Mouse (Mus musculus): ENCODE data around the gene Myh7. TPM values are rescaled to one million over a fixed set of nuclear protein-coding genes. Genes with fewer than 3 reads are reported as not detected.
"Not testable (repeated sequence)": the region's sequence is repeated elsewhere in the genome, so short reads cannot be mapped to it uniquely, and the experiment has no call there.

Myh7 gene
- total RNA-seq, 1 experiment, result 3.3 TPM

GRCm38 (mm10) chr14:54951587-54951986 lies 42.8 kb downstream of the Myh7 start:
- Histone ChIP-seq H3K4me1 (ENCODE audit: control insufficient read depth in 2 of 2, insufficient read depth in 2 of 2, low read length in 2 of 2, poor library complexity in 1 of 2) (peaks cover 0 to 3% of the 10 kb centered on the region in 2 experiments; a peak in 1 of 4 replicates), H3K9ac (ENCODE audit: insufficient read depth, low read depth, low read length, poor library complexity, severe bottlenecking) (no peak overlapping the region), H3K36me3 (ENCODE audit: control insufficient read depth, insufficient read depth, low read length, poor library complexity, severe bottlenecking) (no peaks in the 10 kb centered on the region), H3K9me3 (ENCODE audit: control insufficient read depth, insufficient read depth, low read depth, low read length) (no peaks in the 10 kb centered on the region), H3K27ac (ENCODE audit: insufficient read depth, low read depth, low read length, poor library complexity, severe bottlenecking) (no peak overlapping the region), H3K4me3 (ENCODE audit: insufficient read depth in 1 of 2, low read depth in 1 of 2, low read length in 2 of 2, poor library complexity in 1 of 2, severe bottlenecking in 1 of 2) (no peak overlapping the region)
- in situ Hi-C loops (cut with MboI; ENCODE audit: low sequenced_read_pairs in 2 of 2, unreplicated experiment in 2 of 2), result no loop called here
- DNase-seq (ENCODE audit: low read depth, low spot score), result no peak
- TF ChIP-seq ZNF384 (IDR thresholded peaks at IDR 0.05; ENCODE audit: low read depth, low read length) (no peak), ZC3H11A (IDR thresholded peaks at IDR 0.05; ENCODE audit: borderline replicate concordance, low read depth, low read length) (no peak), HCFC1 (IDR thresholded peaks at IDR 0.05; ENCODE audit: borderline replicate concordance, insufficient read depth, low read length) (no peak), MAFK (IDR thresholded peaks at IDR 0.05; ENCODE audit: insufficient read depth, low read depth, low read length) (no peak), CHD2 (IDR thresholded peaks at IDR 0.05; ENCODE audit: low read depth, low read length) (no peak)

DNA sequence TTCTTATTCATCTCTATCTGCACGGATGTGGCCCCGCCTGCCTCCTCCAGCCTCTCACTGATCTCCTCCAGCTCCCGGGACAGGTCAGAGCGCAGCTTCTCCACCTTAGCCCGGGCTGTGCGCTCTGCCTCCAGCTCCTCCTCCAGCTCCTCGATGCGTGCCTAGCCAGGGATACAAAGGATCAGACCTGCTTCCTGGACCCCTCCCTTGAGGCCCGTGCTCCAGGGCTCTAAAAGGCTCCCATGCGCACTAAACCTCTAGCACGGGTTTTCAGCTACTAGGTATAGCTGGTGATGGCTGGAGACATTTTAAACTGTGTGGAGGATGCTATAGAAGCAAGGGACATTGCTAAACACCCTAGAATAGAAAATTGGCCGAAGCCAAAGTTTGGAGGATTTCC lies 43.9 kb downstream of the Myh7 start:
- H3K27ac ChIP-seq (ENCODE audit: insufficient read depth, low read depth, low read length, poor library complexity, severe bottlenecking), result no peak overlapping the region
- in situ Hi-C loops (cut with MboI; ENCODE audit: low sequenced_read_pairs in 2 of 2, unreplicated experiment in 2 of 2), result no loop called here
- no peak for TF ChIP-seq CHD2 (IDR thresholded peaks at IDR 0.05; ENCODE audit: low read depth, low read length)
- TF ChIP-seq MAFK (IDR thresholded peaks at IDR 0.05; ENCODE audit: insufficient read depth, low read depth, low read length), result no peak
- TF ChIP-seq ZNF384 (IDR thresholded peaks at IDR 0.05; ENCODE audit: low read depth, low read length), result no peak
- no peak for TF ChIP-seq HCFC1 (IDR thresholded peaks at IDR 0.05; ENCODE audit: borderline replicate concordance, insufficient read depth, low read length)
- TF ChIP-seq ZC3H11A (IDR thresholded peaks at IDR 0.05; ENCODE audit: borderline replicate concordance, low read depth, low read length), result no peak

DNA sequence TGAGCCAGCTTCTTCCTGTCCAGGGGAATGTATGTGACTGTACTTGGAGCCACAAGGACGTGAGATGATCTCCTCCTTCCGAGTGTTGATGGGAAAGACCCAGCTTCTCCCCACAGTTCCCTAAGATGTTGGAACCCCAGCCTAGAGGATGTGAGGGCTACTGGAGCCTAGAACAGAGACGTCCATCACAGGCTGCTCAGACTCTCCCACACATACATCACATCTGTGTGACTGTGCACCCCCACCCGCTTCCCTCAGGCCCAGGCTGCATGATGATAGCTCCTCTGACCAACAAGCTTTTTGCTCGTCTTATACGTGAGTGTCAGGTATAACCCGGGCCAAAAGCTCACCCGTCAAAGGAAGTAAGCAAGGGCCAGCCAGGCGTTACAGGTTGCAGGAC lies 45.6 kb downstream of the Myh7 start:
- no peaks in the 10 kb centered on the region; a peak in 1 of 4 replicates for H3K4me1 ChIP-seq (ENCODE audit: control insufficient read depth in 2 of 2, insufficient read depth in 2 of 2, low read length in 2 of 2, poor library complexity in 1 of 2)
- no peaks in the 10 kb centered on the region for H3K36me3 ChIP-seq (ENCODE audit: control insufficient read depth, insufficient read depth, low read length, poor library complexity, severe bottlenecking)
- H3K4me3 ChIP-seq (ENCODE audit: insufficient read depth in 1 of 2, low read depth in 1 of 2, low read length in 2 of 2, poor library complexity in 1 of 2, severe bottlenecking in 1 of 2), result no peak overlapping the region
- TF ChIP-seq HCFC1 (IDR thresholded peaks at IDR 0.05; ENCODE audit: borderline replicate concordance, insufficient read depth, low read length) (no peak), CHD2 (IDR thresholded peaks at IDR 0.05; ENCODE audit: low read depth, low read length) (no peak), ZC3H11A (IDR thresholded peaks at IDR 0.05; ENCODE audit: borderline replicate concordance, low read depth, low read length) (no peak), MAFK (IDR thresholded peaks at IDR 0.05; ENCODE audit: insufficient read depth, low read depth, low read length) (no peak)
- no peak for DNase-seq (ENCODE audit: low read depth, low spot score)
- in situ Hi-C loops (cut with MboI; ENCODE audit: low sequenced_read_pairs in 2 of 2, unreplicated experiment in 2 of 2), result no loop called here
- H3K9ac ChIP-seq (ENCODE audit: insufficient read depth, low read depth, low read length, poor library complexity, severe bottlenecking), result no peak overlapping the region
- H3K9me3 ChIP-seq (ENCODE audit: control insufficient read depth, insufficient read depth, low read depth, low read length), result no peaks in the 10 kb centered on the region
- H3K27ac ChIP-seq (ENCODE audit: insufficient read depth, low read depth, low read length, poor library complexity, severe bottlenecking), result no peak overlapping the region

More for the DNA sequence above, 43.9 kb downstream of the Myh7 start:
- Histone ChIP-seq H3K36me3 (ENCODE audit: control insufficient read depth, insufficient read depth, low read length, poor library complexity, severe bottlenecking) (no peaks in the 10 kb centered on the region), H3K9ac (ENCODE audit: insufficient read depth, low read depth, low read length, poor library complexity, severe bottlenecking) (peak overlapping the region; percentile 26; the same call in 1 of the 2 replicates), H3K9me3 (ENCODE audit: control insufficient read depth, insufficient read depth, low read depth, low read length) (no peaks in the 10 kb centered on the region), H3K4me3 (ENCODE audit: insufficient read depth in 1 of 2, low read depth in 1 of 2, low read length in 2 of 2, poor library complexity in 1 of 2, severe bottlenecking in 1 of 2) (peak overlapping the region in 1 of 2 experiments; percentile 38; a peak in 1 of 4 replicates), H3K4me1 (ENCODE audit: control insufficient read depth in 2 of 2, insufficient read depth in 2 of 2, low read length in 2 of 2, poor library complexity in 1 of 2) (no peaks in the 10 kb centered on the region; a peak in 1 of 4 replicates)
- no peak for DNase-seq (ENCODE audit: low read depth, low spot score)

DNA sequence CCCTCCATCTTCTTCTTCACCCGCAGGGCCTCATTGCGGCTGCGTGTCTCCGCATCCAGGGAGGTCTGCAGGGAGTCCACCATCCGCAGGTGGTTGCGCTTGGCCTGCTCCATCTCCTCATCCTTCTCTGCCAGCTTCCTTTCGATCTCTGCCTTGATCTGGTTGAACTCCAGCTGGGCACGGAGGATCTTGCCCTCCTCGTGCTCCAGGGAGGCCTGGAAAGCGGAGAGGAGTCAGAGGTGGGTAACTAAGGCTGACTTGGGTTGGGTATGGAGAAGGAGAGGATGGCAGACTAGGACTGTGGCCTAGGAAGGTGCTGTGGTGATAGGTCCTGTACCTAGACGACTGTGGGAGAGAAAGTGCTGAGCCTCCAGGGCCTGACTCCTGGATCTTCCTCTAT lies 47.4 kb downstream of the Myh7 start:
- in situ Hi-C loops (cut with MboI; ENCODE audit: low sequenced_read_pairs in 2 of 2, unreplicated experiment in 2 of 2); H3K9me3 ChIP-seq (ENCODE audit: control insufficient read depth, insufficient read depth, low read depth, low read length); H3K27ac ChIP-seq (ENCODE audit: insufficient read depth, low read depth, low read length, poor library complexity, severe bottlenecking); H3K36me3 ChIP-seq (ENCODE audit: control insufficient read depth, insufficient read depth, low read length, poor library complexity, severe bottlenecking); DNase-seq (ENCODE audit: low read depth, low spot score); H3K4me1 ChIP-seq (ENCODE audit: control insufficient read depth in 2 of 2, insufficient read depth in 2 of 2, low read length in 2 of 2, poor library complexity in 1 of 2); H3K4me3 ChIP-seq (ENCODE audit: insufficient read depth in 1 of 2, low read depth in 1 of 2, low read length in 2 of 2, poor library complexity in 1 of 2, severe bottlenecking in 1 of 2); H3K9ac ChIP-seq (ENCODE audit: insufficient read depth, low read depth, low read length, poor library complexity, severe bottlenecking): not testable (repeated sequence)

- in situ Hi-C loops (cut with MboI; ENCODE audit: low sequenced_read_pairs in 2 of 2, unreplicated experiment in 2 of 2), result no loop called here
- Histone ChIP-seq H3K9me3 (ENCODE audit: control insufficient read depth, insufficient read depth, low read depth, low read length) (no peaks in the 10 kb centered on the region), H3K27ac (ENCODE audit: insufficient read depth, low read depth, low read length, poor library complexity, severe bottlenecking) (no peak overlapping the region), H3K4me1 (ENCODE audit: control insufficient read depth in 2 of 2, insufficient read depth in 2 of 2, low read length in 2 of 2, poor library complexity in 1 of 2) (no peaks in the 10 kb centered on the region; a peak in 1 of 4 replicates), H3K9ac (ENCODE audit: insufficient read depth, low read depth, low read length, poor library complexity, severe bottlenecking) (no peak overlapping the region), H3K4me3 (ENCODE audit: insufficient read depth in 1 of 2, low read depth in 1 of 2, low read length in 2 of 2, poor library complexity in 1 of 2, severe bottlenecking in 1 of 2) (no peak overlapping the region), H3K36me3 (ENCODE audit: control insufficient read depth, insufficient read depth, low read length, poor library complexity, severe bottlenecking) (no peaks in the 10 kb centered on the region)
- TF ChIP-seq MAFK (IDR thresholded peaks at IDR 0.05; ENCODE audit: insufficient read depth, low read depth, low read length), result peak; percentile 67
- TF ChIP-seq ZC3H11A (IDR thresholded peaks at IDR 0.05; ENCODE audit: borderline replicate concordance, low read depth, low read length), result no peak
- no peak for DNase-seq (ENCODE audit: low read depth, low spot score)
These were observed 48.3 kb downstream of the Myh7 start for GRCm38 (mm10) chr14:54945975-54946704.

Data from ES-E14 (cell line).